Mouse (Mus musculus) stomach, postnatal 0 days (tissue): Measurements from ENCODE around the gene Nprl3.

Experiments used
- CTCF ChIP-seq: IDR thresholded peaks from 2 replicates; pipeline ENCODE4 v1.5.1; 2016; ENCODE audit warnings: antibody characterized with exemption, low read depth, mild to moderate bottlenecking, moderate library complexity
- EP300 ChIP-seq: optimal IDR thresholded peaks from 2 replicates; pipeline ENCODE3; 2016; ENCODE audit warnings: antibody characterized with exemption

DNA sequence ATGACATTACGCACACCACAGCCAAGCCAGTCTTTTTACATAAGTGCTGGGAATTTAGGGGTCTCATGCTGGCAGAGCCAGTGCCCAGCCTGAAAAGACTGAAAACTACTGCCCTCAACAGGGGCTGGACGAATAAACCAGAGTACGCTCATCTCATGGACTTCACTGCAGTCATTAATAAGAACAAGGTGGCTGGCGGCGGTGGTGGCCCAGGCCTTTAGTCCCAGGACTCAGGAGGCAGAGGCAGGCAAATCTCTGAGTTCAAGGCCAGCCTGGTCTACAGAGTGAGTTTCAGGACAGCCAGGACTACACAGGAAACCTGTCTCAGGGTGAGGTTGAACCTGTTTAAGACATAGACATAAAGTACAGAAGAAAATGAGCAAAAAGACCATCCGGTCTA lies 1.3 kb downstream of the Nprl3 start:
- TF ChIP-seq EP300: no peak
- TF ChIP-seq CTCF: no peak
